8 mouse cellular contexts compared by ENCODE assay signal in genomic region chr2:30062249-30063093, GRCm38 (mm10). TPM values are rescaled to one million over a fixed set of nuclear protein-coding genes. Genes with fewer than 3 reads are reported as not detected.
DNase-seq lines count a peak whose midpoint lies in the region; ATAC-seq and TF ChIP-seq lines count a peak whose summit lies in the region.

No protein-coding gene starts in this region.

- H3K36me3 ChIP-seq in ES-Bruce4 (ENCODE audit: control insufficient read depth, insufficient read depth, low read length, poor library complexity, severe bottlenecking) = peaks cover 18% of the 10 kb centered on the region
- no peaks in the 10 kb centered on the region for H3K36me3 ChIP-seq in embryonic facial prominence, embryonic 13.5 days
- H3K36me3 ChIP-seq in heart, embryonic 11.5 days (ENCODE audit: control insufficient read depth, insufficient read depth, low read length) = no peaks in the 10 kb centered on the region
- no peaks in the 10 kb centered on the region for H3K36me3 ChIP-seq in neural tube, embryonic 14.5 days (ENCODE audit: control insufficient read depth, insufficient read depth, low read length)

- H3K27me3 ChIP-seq in ES-Bruce4 (ENCODE audit: control insufficient read depth, insufficient read depth, low read length, poor library complexity, severe bottlenecking) = no peaks in the 10 kb centered on the region
- H3K27me3 ChIP-seq in embryonic facial prominence, embryonic 13.5 days = no peaks in the 10 kb centered on the region
- H3K27me3 ChIP-seq in heart, embryonic 11.5 days (ENCODE audit: control insufficient read depth, insufficient read depth, low read length) = no peaks in the 10 kb centered on the region
- no peaks in the 10 kb centered on the region for H3K27me3 ChIP-seq in neural tube, embryonic 14.5 days (ENCODE audit: control insufficient read depth, insufficient read depth, low read length)

- H3K9ac ChIP-seq in ES-Bruce4 (ENCODE audit: low read depth, poor library complexity, severe bottlenecking) = peak overlapping the region; percentile 100
- peak overlapping the region; percentile 85 for H3K9ac ChIP-seq in embryonic facial prominence, embryonic 13.5 days
- peak overlapping the region; percentile 81 for H3K9ac ChIP-seq in heart, embryonic 11.5 days (ENCODE audit: low read depth, low read length)
- peak overlapping the region; percentile 50 for H3K9ac ChIP-seq in neural tube, embryonic 14.5 days (replicated peaks; ENCODE audit: low read depth, low read length)

- ATAC-seq in embryonic facial prominence, embryonic 13.5 days (ENCODE audit: insufficient number of reproducible peaks, insufficient read depth, low FRiP score, low TSS enrichment, low read depth) = no peak
- ATAC-seq in heart, embryonic 11.5 days (replicated peaks; ENCODE audit: insufficient number of reproducible peaks, low FRiP score, low TSS enrichment) = peak; percentile 28; the same call in 1 of the 2 replicates
- ATAC-seq in neural tube, embryonic 14.5 days (ENCODE audit: low read depth) = 0 out of 2 replicates have a peak, but pooled peaks have one; percentile 26

- no peaks in the 10 kb centered on the region for H3K4me1 ChIP-seq in ES-Bruce4 (ENCODE audit: control insufficient read depth, insufficient read depth, low read length)
- H3K4me1 ChIP-seq in embryonic facial prominence, embryonic 13.5 days = peaks cover 33% of the 10 kb centered on the region
- H3K4me1 ChIP-seq in heart, embryonic 11.5 days (ENCODE audit: control insufficient read depth, insufficient read depth, low read length) = peaks cover 21% of the 10 kb centered on the region
- H3K4me1 ChIP-seq in lung, adult 2 months (ENCODE audit: control insufficient read depth, insufficient read depth, low read length) = peaks cover 5% of the 10 kb centered on the region
- H3K4me1 ChIP-seq in neural tube, embryonic 14.5 days (ENCODE audit: control insufficient read depth, insufficient read depth, low read length) = peaks cover 11% of the 10 kb centered on the region; the same call in 1 of the 2 replicates

- H3K27ac ChIP-seq in ES-Bruce4 (ENCODE audit: insufficient read depth, low read length) = peak overlapping the region; percentile 71
- H3K27ac ChIP-seq in embryonic facial prominence, embryonic 13.5 days = peak overlapping the region; percentile 96
- peak overlapping the region; percentile 94 for H3K27ac ChIP-seq in heart, embryonic 11.5 days (ENCODE audit: low read depth, low read length)
- peak overlapping the region; percentile 59 for H3K27ac ChIP-seq in neural tube, embryonic 14.5 days (ENCODE audit: low read depth, low read length)

- H3K9me3 ChIP-seq in ES-Bruce4 (replicated peaks; ENCODE audit: control insufficient read depth, insufficient read depth, low read length, poor library complexity, severe bottlenecking) = no peaks in the 10 kb centered on the region
- no peaks in the 10 kb centered on the region for H3K9me3 ChIP-seq in embryonic facial prominence, embryonic 13.5 days
- no peaks in the 10 kb centered on the region for H3K9me3 ChIP-seq in heart, embryonic 11.5 days (replicated peaks; ENCODE audit: control insufficient read depth, low read length)
- H3K9me3 ChIP-seq in neural tube, embryonic 14.5 days (ENCODE audit: control insufficient read depth, low read length) = no peaks in the 10 kb centered on the region

- under 1% methylated on average over 40 of the region's 40 CpGs for WGBS in embryonic facial prominence, embryonic 13.5 days
- WGBS in heart, embryonic 11.5 days (ENCODE audit: insufficient replicate concordance) = under 1% methylated on average over 40 of the region's 40 CpGs
- under 1% methylated on average over 40 of the region's 40 CpGs for WGBS in lung, adult 2 months
- 0% methylated on average over 40 of the region's 40 CpGs for WGBS in neural tube, embryonic 14.5 days

- peak; percentile 66 to 78 for DNase-seq in adrenal gland, postnatal 36 days
- peak; percentile 81 for DNase-seq in kidney, adult 9 months
- DNase-seq in lung, adult 2 months = peak; percentile 79
- peak; percentile 45 for DNase-seq in thymus, postnatal 0 days (ENCODE audit: low spot score)

- TF ChIP-seq EP300 in ES-Bruce4 (IDR thresholded peaks at IDR 0.05; ENCODE audit: insufficient read depth, low read depth, low read length) = no peak

- H3K4me3 ChIP-seq in ES-Bruce4 (ENCODE audit: low read depth, low read length) = peak overlapping the region; percentile 93
- peak overlapping the region; percentile 68 for H3K4me3 ChIP-seq in embryonic facial prominence, embryonic 13.5 days
- H3K4me3 ChIP-seq in heart, embryonic 11.5 days (ENCODE audit: low read depth, low read length) = peak overlapping the region; percentile 66
- H3K4me3 ChIP-seq in lung, adult 2 months (replicated peaks; ENCODE audit: extremely low read depth, low read depth, low read length) = peak overlapping the region; percentile 61
- H3K4me3 ChIP-seq in neural tube, embryonic 14.5 days (ENCODE audit: low read depth, low read length) = peak overlapping the region; percentile 44

- TF ChIP-seq POLR2A in ES-Bruce4 (IDR thresholded peaks at IDR 0.05; ENCODE audit: insufficient read depth, low read length) = peak; percentile 20
- peak; percentile 62; the same call in 1 of the 2 replicates for TF ChIP-seq POLR2A in lung, adult 2 months (IDR thresholded peaks at IDR 0.05; ENCODE audit: borderline replicate concordance, extremely low read depth, low read depth, low read length)

- no peak for TF ChIP-seq CTCF in ES-Bruce4 (IDR thresholded peaks at IDR 0.05; ENCODE audit: low read depth, low read length)
- TF ChIP-seq CTCF in lung, adult 2 months (IDR thresholded peaks at IDR 0.05; ENCODE audit: insufficient read depth, low read length) = 0 out of 2 replicates have a peak, but pooled peaks have one; percentile 4

- peak overlapping the region; percentile 83 for H3K4me2 ChIP-seq in embryonic facial prominence, embryonic 13.5 days
- peak overlapping the region; percentile 95 for H3K4me2 ChIP-seq in heart, embryonic 11.5 days
- H3K4me2 ChIP-seq in neural tube, embryonic 14.5 days (ENCODE audit: low read depth, low read length) = peak overlapping the region; percentile 91

RNA-seq across cellular contexts. Expression of gene Set, which starts 5.3 kb away (rescaled TPM):
- polyA plus RNA-seq in ES-Bruce4 (2011; ENCODE audit: insufficient read depth, insufficient read length, low read depth, missing spikeins) = 1,058 and 1,233 TPM in 2 replicates
- 100 to 1,000 TPM; 255 to 277 TPM for total RNA-seq in adrenal gland, postnatal 36 days (2021)
- 538 and 545 TPM in 2 replicates for polyA plus RNA-seq in embryonic facial prominence, embryonic 13.5 days (2015; fragmentation: Nextera tagmentation; extraction: Ambion mirVana)
- polyA plus RNA-seq in heart, embryonic 11.5 days (2014; fragmentation: Nextera tagmentation; extraction: Ambion mirVana) = 291 and 322 TPM in 2 replicates
- polyA plus RNA-seq in lung, adult 2 months (2012; rRNA removed) = 35.5 and 39.7 TPM in 2 replicates
- 315 and 363 TPM in 2 replicates for polyA plus RNA-seq in neural tube, embryonic 14.5 days (2014; fragmentation: Nextera tagmentation; extraction: Ambion mirVana)
- polyA plus RNA-seq in thymus, postnatal 0 days (2015; fragmentation: Nextera tagmentation; extraction: Ambion mirVana) = 418 and 429 TPM in 2 replicates

RNA-seq across cellular contexts. Expression of gene Wdr34, which starts 13.8 kb away (rescaled TPM):
- polyA plus RNA-seq in ES-Bruce4 (2011; ENCODE audit: insufficient read depth, insufficient read length, low read depth, missing spikeins) = 20.6 and 22.2 TPM in 2 replicates
- total RNA-seq in adrenal gland, postnatal 36 days (2021) = 10 to 100 TPM; 15.8 to 20.9 TPM
- 46.5 and 46.9 TPM in 2 replicates for polyA plus RNA-seq in embryonic facial prominence, embryonic 13.5 days (2015; fragmentation: Nextera tagmentation; extraction: Ambion mirVana)
- polyA plus RNA-seq in heart, embryonic 11.5 days (2014; fragmentation: Nextera tagmentation; extraction: Ambion mirVana) = 17.5 and 17.6 TPM in 2 replicates
- 27.1 and 31.3 TPM in 2 replicates for polyA plus RNA-seq in lung, adult 2 months (2012; rRNA removed)
- 57.4 and 74.1 TPM in 2 replicates for polyA plus RNA-seq in neural tube, embryonic 14.5 days (2014; fragmentation: Nextera tagmentation; extraction: Ambion mirVana)
- 13.6 and 15.4 TPM in 2 replicates for polyA plus RNA-seq in thymus, postnatal 0 days (2015; fragmentation: Nextera tagmentation; extraction: Ambion mirVana)

RNA-seq across cellular contexts. Expression of gene Pkn3, which starts 15.0 kb away (rescaled TPM):
- polyA plus RNA-seq in ES-Bruce4 (2011; ENCODE audit: insufficient read depth, insufficient read length, low read depth, missing spikeins) = 15.2 and 17.2 TPM in 2 replicates
- total RNA-seq in adrenal gland, postnatal 36 days (2021) = 1 to 10 TPM; 5.5 to 6.3 TPM
- 7.6 and 11.4 TPM in 2 replicates for polyA plus RNA-seq in embryonic facial prominence, embryonic 13.5 days (2015; fragmentation: Nextera tagmentation; extraction: Ambion mirVana)
- 11.0 and 11.2 TPM in 2 replicates for polyA plus RNA-seq in heart, embryonic 11.5 days (2014; fragmentation: Nextera tagmentation; extraction: Ambion mirVana)
- 29.0 and 31.3 TPM in 2 replicates for polyA plus RNA-seq in lung, adult 2 months (2012; rRNA removed)
- polyA plus RNA-seq in neural tube, embryonic 14.5 days (2014; fragmentation: Nextera tagmentation; extraction: Ambion mirVana) = 0.70 and 1.5 TPM in 2 replicates
- polyA plus RNA-seq in thymus, postnatal 0 days (2015; fragmentation: Nextera tagmentation; extraction: Ambion mirVana) = 3.5 and 3.7 TPM in 2 replicates

RNA-seq across cellular contexts. Expression of gene Zdhhc12, which starts 31.0 kb away (rescaled TPM):
- 39.0 and 41.2 TPM in 2 replicates for polyA plus RNA-seq in ES-Bruce4 (2011; ENCODE audit: insufficient read depth, insufficient read length, low read depth, missing spikeins)
- total RNA-seq in adrenal gland, postnatal 36 days (2021) = 10 to 100 TPM; 16.2 to 25.8 TPM
- polyA plus RNA-seq in embryonic facial prominence, embryonic 13.5 days (2015; fragmentation: Nextera tagmentation; extraction: Ambion mirVana) = 24.0 and 25.3 TPM in 2 replicates
- 56.3 and 59.1 TPM in 2 replicates for polyA plus RNA-seq in heart, embryonic 11.5 days (2014; fragmentation: Nextera tagmentation; extraction: Ambion mirVana)
- polyA plus RNA-seq in lung, adult 2 months (2012; rRNA removed) = 63.0 and 65.3 TPM in 2 replicates
- 24.6 and 28.8 TPM in 2 replicates for polyA plus RNA-seq in neural tube, embryonic 14.5 days (2014; fragmentation: Nextera tagmentation; extraction: Ambion mirVana)
- polyA plus RNA-seq in thymus, postnatal 0 days (2015; fragmentation: Nextera tagmentation; extraction: Ambion mirVana) = 28.8 and 29.5 TPM in 2 replicates

Comparison
In these comparisons a context has a peak if more than half of its experiments do, and no peak if none do; other contexts are left out.
1. H3K9ac ChIP-seq: peak in every context shown above with its lines; median percentile 100 in ES-Bruce4; 85 in embryonic facial prominence, embryonic 13.5 days; 81 in heart, embryonic 11.5 days; 50 in neural tube, embryonic 14.5 days.